Comparison of ENCODE assay signal across 9 mouse cellular contexts in genomic region chr19:40478161-40478575, GRCm38 (mm10). TPM values are rescaled to one million over a fixed set of nuclear protein-coding genes. Genes with fewer than 3 reads are reported as not detected.
DNase-seq lines count a peak whose midpoint lies in the region; ATAC-seq lines count a peak whose summit lies in the region.
"Had no signal": no experiment of that assay in that cellular context is flagged by ENCODE, and none has a peak within 500 bp of the region (broad histone marks: within the 10 kb centered on the region; RNA-seq: fewer than 3 reads in every experiment).

No protein-coding gene starts in this region.

- H3K4me1 ChIP-seq in stomach, embryonic 15.5 days: peaks cover 18% of the 10 kb centered on the region; the same call in 1 of the 2 replicates

- DNase-seq in heart, adult 11 months: peak; percentile 98
- DNase-seq in heart, adult 8-10 months (ENCODE audit: low spot score): no peak
- peak; percentile 84 for DNase-seq in adrenal gland, adult 2 months
- DNase-seq in heart, adult 9 months (ENCODE audit: low spot score in 2 of 2): peak; percentile 71 to 72
- peak; percentile 39 for DNase-seq in kidney, postnatal 14 days
- no peak for DNase-seq in left cerebral cortex, adult 11 months (ENCODE audit: low spot score)
- no peak for DNase-seq in left cerebral cortex, adult 8-10 months (ENCODE audit: low spot score in 2 of 2)

- H3K9ac ChIP-seq in stomach, embryonic 15.5 days: no peak overlapping the region

- peak; percentile 71 for ATAC-seq in stomach, embryonic 15.5 days (ENCODE audit: insufficient read depth, low FRiP score, low read depth)

- no peaks in the 10 kb centered on the region for H3K9me3 ChIP-seq in stomach, embryonic 15.5 days

- no peaks in the 10 kb centered on the region for H3K27me3 ChIP-seq in stomach, embryonic 15.5 days (replicated peaks)

- no peak overlapping the region for H3K4me3 ChIP-seq in stomach, embryonic 15.5 days (replicated peaks)
- H3K4me3 ChIP-seq: myocyte had no signal

- H3K36me3 ChIP-seq in stomach, embryonic 15.5 days: no peaks in the 10 kb centered on the region

- peak overlapping the region; percentile 71 for H3K27ac ChIP-seq in stomach, embryonic 15.5 days

- no peak overlapping the region for H3K4me2 ChIP-seq in stomach, embryonic 15.5 days

- WGBS in stomach, embryonic 15.5 days: 50% methylated on average over 10 of the region's 10 CpGs

RNA-seq across cellular contexts. Expression of gene Sorbs1, which starts 35.4 kb away (rescaled TPM):
- total RNA-seq in heart, adult 8-10 months (2022): 100 to 1,000 TPM; 758 to 979 (median 853) TPM
- total RNA-seq in adrenal gland, adult 2 months (2021): 100 to 1,000 TPM; 116 to 123 TPM
- 13.4 and 17.7 TPM in 2 replicates for polyA plus RNA-seq in adrenal gland, adult 2 months (2012; rRNA removed)
- 78.2 and 81.0 TPM in 2 replicates for polyA plus RNA-seq in stomach, embryonic 15.5 days (2015; fragmentation: Nextera tagmentation; extraction: Ambion mirVana)
- 100 to 1,000 TPM; 159 to 179 (median 160) TPM for total RNA-seq in left cerebral cortex, adult 8-10 months (2022)

Comparison
In these comparisons a context has a peak if more than half of its experiments do, and no peak if none do; other contexts are left out.
1. DNase-seq: peak in heart, adult 11 months (single experiment), adrenal gland, adult 2 months (single experiment), heart, adult 9 months (2 of 2) and kidney, postnatal 14 days (single experiment); none in heart, adult 8-10 months (single experiment), left cerebral cortex, adult 11 months (single experiment) and left cerebral cortex, adult 8-10 months (0 of 2).
2. RNA of gene Sorbs1, which starts 35.4 kb away (total RNA-seq): 758 to 979 TPM in heart, adult 8-10 months; 159 to 179 TPM in left cerebral cortex, adult 8-10 months and 116 to 123 TPM in adrenal gland, adult 2 months; every median in the first group is over 4 times any median in the second.